Mouse (Mus musculus) granulocyte monocyte progenitor cell, adult 5-6 weeks (primary cell): ENCODE results near the gene Rraga. TPM values are rescaled to one million over a fixed set of nuclear protein-coding genes. Genes with fewer than 3 reads are reported as not detected.
A peak's percentile ranks its signal among the peaks of the same experiment; 100 is the strongest.

Experiments
- ATAC-seq: replicated peaks from 2 replicates; pipeline ENCODE4 v1.8.0; 2016; ENCODE audit warnings: mild to moderate bottlenecking, moderate TSS enrichment, inconsistent platforms; ENCODE audit not compliant: poor library complexity, severe bottlenecking
- total RNA-seq, 2 experiments: library from RNA; stranded (forward) in 1 of 2; stranded (reverse) in 1 of 2; fragments of 200-712, 200-1000 nt in 1 of 2; fragments of >200 nt in 1 of 2; fragmentation: Nextera tagmentation in 1 of 2; gene quantifications; 2 replicates each; pipeline ENCODE4 v1.2.3; 2014 to 2017

Rraga gene
- total RNA-seq (2014; fragmentation: Nextera tagmentation), result 11.2 and 16.4 TPM in 2 replicates
- total RNA-seq (2017), result 9.5 and 11.8 TPM in 2 replicates

- peak; percentile 89 for ATAC-seq
Measured at GRCm38 (mm10) chr4:86575283-86575983, at the start of gene Rraga. Gene Rraga, plus strand, starts transcription at chr4:86575668.

GRCm38 (mm10) chr4:86527162-86528136 is 48.0 kb upstream of the Rraga start:
- no peak for ATAC-seq

- no peak for ATAC-seq
Measured at GRCm38 (mm10) chr4:86529161-86529560, 46.3 kb upstream of the Rraga start.

- no peak for ATAC-seq
Measured at GRCm38 (mm10) chr4:86533406-86534090, 41.9 kb upstream of the Rraga start.

GRCm38 (mm10) chr4:86534091-86534481 is 41.4 kb upstream of the Rraga start:
- ATAC-seq, result no peak

GRCm38 (mm10) chr4:86537972-86538371 is 37.5 kb upstream of the Rraga start:
- ATAC-seq, result peak; percentile 61

- no peak for ATAC-seq
Measured at GRCm38 (mm10) chr4:86538936-86539335, 36.5 kb upstream of the Rraga start.

- ATAC-seq, result peak; percentile 86
Measured at GRCm38 (mm10) chr4:86541573-86541972, 33.9 kb upstream of the Rraga start.

- no peak for ATAC-seq
Measured at GRCm38 (mm10) chr4:86543999-86544398, 31.5 kb upstream of the Rraga start.

GRCm38 (mm10) chr4:86545615-86546014 is 29.9 kb upstream of the Rraga start:
- ATAC-seq, result no peak

- peak; percentile 96 for ATAC-seq
Measured at GRCm38 (mm10) chr4:86548332-86548731, 27.1 kb upstream of the Rraga start.

- ATAC-seq, result peak; percentile 69; the same call in 1 of the 2 replicates
Measured at GRCm38 (mm10) chr4:86555035-86555707, 20.3 kb upstream of the Rraga start.

GRCm38 (mm10) chr4:86557371-86557770 is 18.1 kb upstream of the Rraga start:
- ATAC-seq, result no peak

GRCm38 (mm10) chr4:86558228-86558627 is 17.2 kb upstream of the Rraga start, which contains the start of gene Saxo1:
Gene Saxo1, minus strand, starts transcription at chr4:86558328.
- ATAC-seq, result no peak

- ATAC-seq, result no peak
Measured at GRCm38 (mm10) chr4:86559006-86559405, 16.5 kb upstream of the Rraga start.

- no peak for ATAC-seq
Measured at GRCm38 (mm10) chr4:86561061-86561460, 14.4 kb upstream of the Rraga start.

- 0 out of 2 replicates have a peak, but pooled peaks have one; percentile 4 for ATAC-seq
Measured at GRCm38 (mm10) chr4:86574939-86575282, 557 bp upstream of the Rraga start.

GRCm38 (mm10) chr4:86576120-86576541 is 663 bp downstream of the Rraga start:
- no peak for ATAC-seq

GRCm38 (mm10) chr4:86576630-86577225 is 1.3 kb downstream of the Rraga start:
- no peak for ATAC-seq

- ATAC-seq, result peak; percentile 54
Measured at GRCm38 (mm10) chr4:86580056-86580455, 4.6 kb downstream of the Rraga start.
